Mouse (Mus musculus): ENCODE data around the gene Zscan22.
"Not testable (repeated sequence)": the region's sequence is repeated elsewhere in the genome, so short reads cannot be mapped to it uniquely, and the experiment has no call there.

Zscan22 gene

DNA sequence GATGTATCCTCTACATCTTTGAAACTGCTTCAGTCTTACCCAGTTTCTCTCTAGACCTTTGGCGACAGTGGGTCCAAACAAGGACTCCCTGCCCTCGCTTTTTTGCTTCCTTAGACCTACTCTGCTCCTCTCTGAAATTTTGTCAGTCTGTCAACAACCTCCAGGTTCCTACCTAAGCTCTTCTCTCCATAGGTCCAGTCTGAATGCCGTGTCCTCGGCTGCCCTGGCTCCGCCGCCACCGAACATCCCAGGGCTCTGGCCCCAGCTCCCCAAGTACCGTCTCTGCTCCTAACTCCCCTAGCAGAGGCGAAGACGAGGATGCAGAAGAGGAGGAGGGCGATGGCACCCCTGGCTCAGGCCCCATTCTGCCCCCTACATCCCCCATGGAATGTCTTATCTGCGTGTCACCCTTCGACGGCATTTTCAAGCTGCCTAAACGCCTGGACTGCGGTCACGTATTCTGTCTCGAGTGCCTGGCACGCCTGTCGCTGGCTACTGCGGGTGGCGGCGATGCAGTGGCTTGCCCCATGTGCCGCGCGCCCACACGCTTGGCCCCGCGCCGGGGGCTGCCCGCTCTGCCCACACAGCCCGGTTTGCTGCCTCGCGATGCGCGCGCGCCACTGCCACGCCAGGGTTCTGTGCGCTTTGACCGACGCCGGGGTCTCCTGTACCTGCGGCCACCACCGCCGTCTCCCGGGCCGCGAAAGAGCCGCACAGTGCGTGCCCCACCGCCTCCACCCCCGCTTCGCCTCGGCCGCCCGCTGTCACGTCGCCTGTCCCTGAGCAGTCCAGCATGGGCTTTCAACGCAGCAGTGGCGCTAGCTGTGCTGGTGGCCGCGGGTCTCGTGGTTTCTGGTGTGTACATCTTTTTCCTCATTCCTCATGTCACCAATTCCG lies 30.3 kb downstream of the Zscan22 start:
- peak; percentile 37 to 51 for DNase-seq

DNA sequence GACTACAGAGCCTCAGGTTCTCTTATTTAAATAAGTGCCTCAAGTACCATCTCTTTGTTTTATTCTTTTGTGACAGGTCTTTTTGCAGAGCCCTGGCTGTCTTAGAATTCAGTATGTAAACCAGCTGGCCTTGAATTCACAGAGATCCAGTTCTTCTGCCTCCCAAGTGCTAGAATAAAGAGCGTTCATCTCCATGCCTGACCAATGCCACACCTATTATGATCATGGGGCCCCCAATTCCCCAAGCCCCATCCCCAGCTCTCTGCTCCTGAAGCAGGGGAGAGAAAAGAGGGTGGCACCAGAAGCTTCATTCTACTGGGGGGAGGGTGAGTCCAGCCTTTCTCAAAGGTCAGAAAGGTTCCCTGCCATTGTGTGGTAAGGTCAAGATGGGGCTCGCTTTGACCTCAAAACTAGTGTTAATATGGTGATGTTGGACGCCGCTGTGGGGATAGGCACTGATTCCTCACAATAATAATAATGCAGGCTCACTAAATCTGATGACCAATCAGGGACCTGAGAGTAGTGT lies 36.1 kb downstream of the Zscan22 start:
- no peak for DNase-seq

DNA sequence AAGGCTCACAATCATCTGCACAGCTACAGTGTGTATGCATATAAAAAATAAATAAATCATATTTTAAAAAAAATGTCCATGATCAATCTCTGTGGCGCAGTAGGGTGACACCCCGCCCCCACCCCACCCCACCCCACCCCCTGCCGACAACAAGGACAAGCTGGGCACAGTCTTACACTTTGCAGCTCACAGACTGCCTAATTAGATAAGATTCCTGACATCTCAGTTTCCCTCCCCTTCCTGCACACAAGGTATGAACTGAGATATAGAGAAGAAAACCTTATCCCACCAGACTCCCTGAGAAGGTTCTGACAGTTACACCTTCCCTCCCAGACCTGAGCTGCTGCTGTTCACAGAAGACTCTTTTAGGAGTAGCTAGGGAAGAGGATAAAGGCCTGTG lies 37.2 kb downstream of the Zscan22 start:
- DNase-seq, result no peak

DNA sequence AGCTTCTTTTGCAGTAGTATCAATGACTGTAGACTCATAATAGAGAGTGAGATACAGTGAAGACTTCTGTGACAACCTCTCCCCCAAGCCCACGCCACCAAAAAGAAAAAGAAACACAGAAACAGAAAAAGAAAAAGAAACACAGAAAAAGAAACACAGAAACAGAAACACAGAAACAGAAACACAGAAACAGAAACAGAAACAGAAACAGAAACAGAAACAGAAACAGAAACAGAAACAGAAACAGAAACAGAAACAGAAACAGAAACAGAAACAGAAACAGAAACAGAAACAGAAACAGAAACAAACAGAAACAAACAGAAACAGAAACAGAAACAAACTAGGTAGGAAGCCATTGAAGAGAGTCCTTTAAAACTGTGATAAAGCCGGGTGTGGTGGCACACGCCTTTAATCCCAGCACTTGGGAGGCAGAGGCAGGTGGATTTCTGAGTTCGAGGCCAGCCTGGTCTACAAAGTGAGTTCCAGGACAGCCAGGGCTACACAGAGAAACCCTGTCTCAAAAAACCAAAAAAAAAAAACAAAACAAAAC lies 39.7 kb downstream of the Zscan22 start:
- DNase-seq, result not testable (repeated sequence)

DNA sequence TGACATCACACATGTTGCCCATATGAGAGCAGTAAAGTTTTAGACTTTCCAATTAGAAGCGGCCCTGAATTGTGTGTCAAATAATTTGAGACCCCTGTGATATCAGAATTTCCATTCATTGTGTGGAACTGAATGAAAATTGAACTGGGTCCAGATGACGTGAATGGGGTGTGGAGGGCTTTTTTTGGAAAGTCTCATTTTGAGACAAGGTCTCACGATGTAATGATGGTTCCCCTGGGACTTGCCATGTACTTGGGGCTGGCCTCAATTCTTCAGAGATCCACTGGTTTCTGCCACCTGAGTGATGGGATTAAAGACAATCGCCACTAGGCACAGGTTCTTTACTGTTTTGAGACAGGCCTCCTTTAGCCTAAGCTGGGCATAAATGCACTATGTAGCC lies 43.0 kb downstream of the Zscan22 start:
- DNase-seq, result no peak

DNA sequence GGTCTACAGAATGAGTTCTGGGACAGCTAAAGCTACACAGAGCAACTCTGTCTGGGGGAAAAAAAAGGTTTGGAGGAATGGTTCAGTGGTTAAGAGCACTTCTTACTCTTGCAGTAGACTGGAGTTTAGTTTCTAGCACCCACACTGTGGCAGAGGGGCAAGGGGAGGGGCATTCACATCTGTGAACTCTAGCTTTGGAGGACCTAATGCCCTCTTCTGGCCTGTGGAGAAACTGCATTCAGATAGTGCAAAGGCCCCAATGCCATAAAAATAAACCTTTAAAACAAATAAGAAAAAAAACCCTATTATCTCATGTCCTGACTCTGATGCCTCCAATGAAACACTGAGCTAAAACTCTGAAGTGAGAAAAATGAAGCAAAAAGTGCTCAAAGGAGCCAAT lies 45.9 kb downstream of the Zscan22 start:
- DNase-seq, result peak in 1 of 2 experiments; percentile 24

DNA sequence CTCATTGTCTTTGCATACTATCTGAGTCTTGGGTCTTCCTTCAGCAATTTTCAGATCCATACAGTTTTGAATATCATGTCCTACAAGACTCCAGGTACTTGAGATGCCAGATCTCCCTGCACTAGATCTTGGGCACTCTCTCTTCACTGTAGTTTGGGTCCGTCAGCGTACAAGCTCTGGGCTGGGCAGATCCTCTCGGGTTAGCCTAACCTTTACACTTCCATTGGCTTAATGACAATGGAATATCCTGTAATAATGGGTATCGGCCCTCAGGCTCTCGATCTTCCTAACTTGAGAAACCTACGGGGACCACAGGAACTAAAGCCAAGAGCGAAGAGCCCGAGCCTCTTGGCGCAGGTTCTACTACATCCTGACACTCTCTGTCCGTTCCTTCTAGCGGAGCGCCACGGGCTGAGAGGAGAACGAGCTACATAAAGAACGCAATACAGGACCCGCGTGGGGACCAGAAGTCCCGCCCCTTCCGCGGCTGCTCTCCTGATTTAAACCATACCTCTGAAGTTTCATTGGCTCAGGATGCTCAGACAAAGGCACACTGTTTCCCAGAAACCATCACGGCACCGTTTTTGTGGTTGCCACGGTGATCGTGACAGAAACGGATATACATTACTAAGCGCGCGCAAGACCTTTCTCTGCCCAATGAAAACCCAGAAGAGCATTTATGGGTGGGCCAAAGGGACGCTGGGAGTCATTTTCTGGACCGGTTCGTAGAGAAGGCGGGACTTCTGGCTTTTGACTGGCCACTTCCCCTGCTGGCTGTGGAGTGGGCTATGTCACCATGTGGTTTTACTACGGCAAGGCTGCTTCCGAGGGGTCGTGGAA lies 51.6 kb downstream of the Zscan22 start:
- DNase-seq, result peak; percentile 91 to 94

DNA sequence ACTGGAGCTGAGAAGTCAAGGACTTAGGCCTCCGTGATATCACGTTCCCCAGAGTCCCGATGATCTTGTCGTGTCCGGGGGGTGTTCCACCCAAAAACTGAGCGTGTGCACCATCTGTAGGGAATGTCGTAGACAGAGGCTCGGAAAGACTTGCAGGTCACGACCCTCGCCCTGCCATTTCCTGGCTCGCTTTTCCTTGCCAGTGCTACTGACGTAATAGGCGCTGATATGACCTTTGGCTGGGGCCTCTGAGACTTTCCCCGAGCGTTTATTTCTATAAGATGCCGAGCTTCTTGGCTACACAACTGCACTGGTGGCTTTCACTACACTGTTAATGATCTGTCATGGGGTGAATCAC lies 52.2 kb downstream of the Zscan22 start:
- no peak for DNase-seq

DNA sequence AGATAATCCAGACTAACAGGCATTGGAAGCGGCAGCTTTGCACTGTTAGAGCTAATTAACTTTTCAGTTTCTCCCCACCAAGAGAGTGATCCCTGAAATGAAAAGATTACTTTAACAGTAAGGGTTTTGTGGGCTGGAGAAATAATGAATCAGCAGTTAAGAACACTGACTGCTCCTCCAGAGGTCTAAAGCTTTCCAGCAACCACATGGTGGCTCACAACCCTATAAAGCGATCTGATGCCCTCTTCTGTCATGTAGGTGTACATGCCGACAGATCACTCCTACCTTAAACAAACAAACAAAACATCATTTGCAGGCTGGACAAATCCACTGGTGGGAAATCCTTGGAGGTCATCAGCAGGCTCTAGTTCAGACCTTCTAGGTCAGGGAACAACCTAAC lies 57.3 kb downstream of the Zscan22 start:
- DNase-seq, result no peak

DNA sequence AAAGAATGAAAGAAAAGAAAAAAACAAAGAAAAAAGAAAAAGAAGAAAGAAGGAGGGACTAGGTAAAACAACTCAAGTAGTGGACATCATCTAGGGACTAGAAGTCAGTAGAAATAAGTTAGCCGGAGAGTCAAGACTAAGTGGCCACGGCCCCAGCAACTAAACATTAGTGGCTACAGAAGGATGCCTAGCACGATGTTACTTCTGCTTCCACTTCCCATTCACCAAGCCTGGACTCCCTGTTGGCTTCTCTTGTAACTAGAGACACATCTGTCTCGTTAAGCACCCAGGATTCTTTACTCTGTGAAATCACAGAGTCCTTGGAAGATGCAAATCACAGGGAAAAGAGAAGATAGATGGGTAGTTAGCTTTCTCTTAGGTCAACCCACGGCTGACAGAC lies 59.9 kb downstream of the Zscan22 start:
- DNase-seq, result no peak
